Mouse (Mus musculus): Measurements from ENCODE around the gene Pdlim5.
A peak's percentile ranks its signal among the peaks of the same experiment; 100 is the strongest.
"Not testable (repeated sequence)": the region's sequence is repeated elsewhere in the genome, so short reads cannot be mapped to it uniquely, and the experiment has no call there.

The Pdlim5 gene

DNA sequence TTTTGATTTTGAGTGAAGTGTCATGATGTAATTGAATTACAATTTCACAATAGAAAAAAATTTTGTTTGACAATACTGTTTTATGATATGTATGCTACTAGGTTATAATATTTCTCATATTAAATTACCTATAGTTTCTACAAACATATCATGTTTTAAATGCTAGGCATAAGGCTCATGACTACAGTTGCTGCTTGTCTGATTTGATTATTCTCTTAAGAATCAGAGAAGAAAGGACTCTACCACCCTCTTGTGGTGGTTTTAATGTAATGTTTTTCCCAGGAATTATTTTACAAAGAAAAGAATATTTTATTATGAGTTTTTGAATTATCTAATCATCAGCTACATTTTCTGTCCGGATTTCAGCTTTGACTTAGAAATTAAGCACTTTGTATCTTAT, 120.5 kb downstream of the Pdlim5 start:
- no peak for DNase-seq (ENCODE audit: low spot score)

DNA sequence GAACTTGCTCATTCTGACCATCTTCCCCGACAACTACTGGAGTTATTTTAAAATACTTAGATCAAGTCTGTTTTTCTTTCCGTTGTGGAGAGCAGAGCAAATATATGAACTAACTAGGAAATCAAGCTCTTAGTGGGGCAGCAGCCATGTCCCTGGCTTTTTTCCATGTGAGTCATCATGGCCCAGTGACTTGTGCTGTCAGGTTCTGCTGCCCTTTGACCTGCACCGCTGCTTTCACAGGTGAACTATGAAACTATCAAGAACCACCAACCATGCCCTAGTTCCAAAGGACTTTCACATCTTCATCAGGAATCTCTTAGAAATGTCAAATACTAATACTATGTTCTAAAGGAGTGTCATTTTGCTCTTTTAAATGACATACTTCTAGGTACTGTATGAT, 121.0 kb downstream of the Pdlim5 start:
- DNase-seq (ENCODE audit: low spot score), result peak; percentile 27

DNA sequence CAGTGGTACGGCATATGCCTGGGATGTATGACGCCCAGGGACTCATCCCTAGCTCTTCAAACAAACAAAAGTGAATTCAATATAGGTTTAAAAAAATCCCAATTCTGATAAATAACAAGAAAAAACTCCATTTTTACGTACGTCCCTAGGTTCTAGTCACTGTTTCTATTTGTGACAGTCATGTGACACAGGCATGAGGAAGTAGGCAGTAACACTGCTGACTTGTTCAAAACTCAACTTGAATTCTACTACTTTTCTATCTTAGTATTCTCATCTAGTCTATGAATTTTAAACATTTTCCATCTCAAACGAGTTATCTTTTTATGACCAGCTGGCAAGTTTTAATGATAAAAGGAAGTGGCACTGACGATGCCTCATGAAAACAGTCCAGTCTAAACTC, 122.2 kb downstream of the Pdlim5 start:
- no peak for DNase-seq (ENCODE audit: low spot score)

DNA sequence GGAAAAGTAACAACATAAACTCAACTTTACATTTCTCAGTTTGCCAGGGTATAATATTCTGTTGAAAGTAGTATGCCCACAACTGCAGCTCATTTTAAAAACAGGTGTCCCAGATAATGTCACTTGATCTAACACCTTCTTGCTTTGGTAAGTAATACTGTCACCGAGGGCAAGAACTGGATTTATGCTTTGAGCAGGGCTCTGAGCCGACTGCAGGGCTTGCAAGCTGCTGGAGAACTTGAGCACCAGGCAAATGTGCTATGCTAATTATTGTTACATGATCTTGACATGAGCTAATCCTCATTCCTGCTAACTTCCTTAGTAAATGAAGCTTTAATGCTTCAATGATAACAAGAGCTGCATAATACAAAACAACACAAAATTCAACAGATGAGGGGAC, 139.1 kb downstream of the Pdlim5 start:
- DNase-seq (ENCODE audit: low spot score), result no peak

DNA sequence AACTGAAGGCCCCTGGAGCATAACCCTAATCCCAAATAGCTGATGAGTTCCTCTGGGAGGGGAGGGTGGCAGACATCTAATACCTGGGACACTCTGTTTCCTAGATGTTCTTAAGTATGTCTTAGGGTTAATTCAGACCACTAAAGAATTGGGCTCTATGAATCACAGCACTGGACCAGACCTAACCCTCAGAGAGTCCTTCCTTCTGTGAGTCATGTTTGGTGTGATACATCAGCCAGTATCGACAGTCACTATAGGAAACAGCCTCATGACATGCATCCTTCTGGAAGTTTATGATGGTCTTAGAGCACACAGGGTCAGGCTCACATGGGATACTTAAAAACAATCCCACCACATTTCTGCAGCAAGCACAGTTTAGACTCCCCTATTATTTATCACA, 143.4 kb downstream of the Pdlim5 start:
- no peak for DNase-seq (ENCODE audit: low spot score)

DNA sequence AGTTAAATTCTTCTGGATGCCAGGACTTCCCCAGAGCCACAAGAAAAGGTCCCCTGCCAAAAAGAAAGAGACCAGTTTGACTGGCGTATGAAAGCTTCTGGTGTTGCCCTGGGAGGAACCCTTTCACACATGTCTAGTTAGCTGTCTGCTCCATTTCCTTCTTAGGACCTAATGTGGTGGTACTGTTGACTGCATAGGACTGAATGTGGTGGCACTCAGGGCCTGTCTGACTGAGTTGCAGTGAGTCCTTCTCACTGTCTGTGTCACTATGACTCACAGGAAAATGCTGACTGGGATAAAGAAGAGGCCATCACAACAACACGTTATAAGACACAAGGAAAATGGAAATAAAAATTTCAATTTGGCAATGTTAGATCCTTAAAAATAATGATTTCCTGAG, 146.0 kb downstream of the Pdlim5 start:
- no peak for DNase-seq (ENCODE audit: low spot score)

DNA sequence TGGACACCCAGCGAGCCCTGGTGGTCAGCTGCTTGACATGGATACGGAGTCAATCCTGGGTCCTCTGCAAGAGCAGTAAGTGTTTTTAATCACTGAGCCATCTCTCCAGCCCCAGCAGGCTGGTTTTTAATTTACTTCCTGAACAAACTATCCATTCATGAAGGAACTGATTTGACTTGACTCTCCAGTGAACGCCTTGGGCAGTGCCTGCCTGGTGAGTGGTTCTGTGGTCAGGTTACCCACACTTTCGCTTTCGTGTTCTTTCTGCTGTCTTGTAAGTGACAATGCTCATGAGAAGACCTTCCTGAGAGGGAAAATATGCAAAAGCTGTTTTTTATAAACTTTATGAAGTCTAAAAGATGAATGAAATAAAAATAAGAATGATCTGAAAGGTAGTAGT, 152.2 kb downstream of the Pdlim5 start:
- no peak for DNase-seq (ENCODE audit: low spot score)

DNA sequence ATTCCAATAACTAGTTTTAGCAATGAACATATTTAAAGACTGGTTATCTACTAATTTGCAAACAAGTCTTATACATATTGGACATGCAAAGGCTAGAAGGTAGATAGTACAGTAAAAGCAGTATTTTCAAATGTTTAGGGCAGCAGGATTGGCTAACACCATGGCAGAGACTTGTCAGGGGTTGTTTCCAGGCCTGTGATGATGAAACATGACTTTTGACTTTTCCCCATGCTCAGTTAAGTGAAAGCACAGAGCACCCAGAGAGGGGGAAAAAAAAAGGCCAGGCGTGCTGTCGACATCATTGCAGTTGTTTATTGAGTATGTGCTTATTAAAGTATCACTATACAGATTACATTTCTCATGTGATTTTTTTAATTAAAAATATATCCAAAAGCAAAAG, 156.2 kb downstream of the Pdlim5 start:
- no peak for DNase-seq (ENCODE audit: low spot score)

DNA sequence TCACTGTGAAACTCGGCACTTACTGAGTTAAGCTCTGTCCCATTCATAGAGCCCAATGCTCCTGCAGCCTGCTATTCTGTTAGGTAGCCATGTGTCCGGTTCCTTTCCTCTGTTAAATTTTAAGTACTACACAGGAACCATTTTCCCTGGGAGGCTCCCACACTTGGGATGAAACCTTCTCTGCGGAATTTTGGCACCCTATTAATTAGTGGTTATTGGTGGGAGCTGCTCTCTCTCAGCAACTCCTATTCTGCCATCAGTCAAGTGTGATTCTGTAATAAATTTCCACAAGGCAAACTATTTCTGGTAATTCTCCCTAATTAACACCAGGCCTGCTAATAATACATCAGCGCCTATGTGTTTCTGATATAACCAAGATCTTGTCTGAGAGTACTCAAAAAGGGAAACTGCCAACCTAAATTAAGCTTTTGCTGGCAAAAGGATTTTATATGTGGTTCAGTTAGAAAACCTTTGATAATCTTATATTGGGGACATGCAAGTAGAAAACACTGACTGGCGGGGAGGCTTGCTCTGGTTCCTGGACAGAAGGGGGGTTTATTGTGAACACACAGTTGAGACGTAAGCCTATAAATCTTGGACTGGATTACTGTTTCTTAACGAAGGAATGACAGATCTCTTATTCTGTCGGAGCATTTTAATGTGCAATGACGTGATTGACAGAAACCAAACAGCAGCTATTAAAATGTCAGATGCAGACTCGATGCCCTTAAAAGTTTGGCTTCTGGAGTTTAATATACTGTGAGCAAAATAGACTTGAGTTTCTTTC, 157.0 kb downstream of the Pdlim5 start:
- no peak for DNase-seq (ENCODE audit: low spot score)

DNA sequence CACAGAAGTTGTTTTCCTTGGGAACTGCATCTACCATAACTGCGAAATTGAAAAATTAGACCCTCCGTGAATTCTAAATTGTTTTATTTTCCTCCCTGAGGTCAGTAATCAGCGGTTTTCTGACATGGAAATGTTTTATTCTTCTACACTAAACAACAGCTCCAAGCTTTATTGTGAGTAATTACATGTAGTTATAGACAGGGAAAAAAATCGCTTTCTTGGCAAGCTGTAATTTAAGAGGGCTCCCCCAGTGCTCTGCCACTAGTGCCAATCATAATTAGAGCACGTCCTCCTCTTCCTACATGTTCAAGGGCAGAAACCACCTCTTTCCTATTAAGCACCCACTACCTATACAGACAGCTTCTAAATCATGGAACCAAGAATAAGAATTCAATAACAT, 157.9 kb downstream of the Pdlim5 start:
- DNase-seq (ENCODE audit: low spot score), result no peak

DNA sequence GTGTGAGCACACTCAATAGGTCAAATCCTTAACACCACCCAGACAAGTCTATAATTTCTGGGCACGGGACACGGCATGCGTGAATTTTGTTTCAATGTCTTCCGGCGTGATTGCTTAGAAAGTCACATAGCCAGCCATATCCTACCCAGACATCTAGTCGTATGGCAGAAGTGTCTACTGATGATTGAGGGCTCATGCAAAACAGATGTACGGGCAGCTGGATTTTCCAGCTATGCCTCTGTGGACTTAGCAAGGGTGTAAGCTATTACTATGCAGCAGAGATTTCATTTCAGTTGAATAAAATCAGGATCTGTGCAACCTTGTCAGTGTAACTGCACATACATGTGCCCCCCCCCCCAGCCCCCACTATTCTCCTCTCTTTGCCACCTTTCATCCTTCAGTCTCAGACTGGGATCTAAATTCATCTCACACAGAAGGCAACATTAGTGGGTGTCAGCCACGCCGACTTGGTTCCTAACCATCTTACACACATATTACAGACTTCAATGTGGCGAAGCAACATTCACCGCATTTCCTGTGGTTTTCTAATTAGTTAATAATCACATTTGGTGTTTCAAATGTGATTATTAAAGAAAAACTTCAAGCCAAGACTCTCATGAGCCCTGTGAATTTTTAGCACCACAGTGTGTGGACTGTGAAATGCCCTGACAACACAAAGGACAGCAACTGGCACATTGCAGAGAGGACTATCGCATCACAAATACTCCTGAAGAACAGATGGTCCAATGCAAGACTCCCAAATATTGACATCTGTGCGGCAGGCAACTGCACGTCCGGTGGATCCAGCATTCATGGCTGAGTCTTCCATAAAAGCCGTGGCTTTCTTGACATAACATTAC, 161.7 kb downstream of the Pdlim5 start:
- no peak for DNase-seq (ENCODE audit: low spot score)

DNA sequence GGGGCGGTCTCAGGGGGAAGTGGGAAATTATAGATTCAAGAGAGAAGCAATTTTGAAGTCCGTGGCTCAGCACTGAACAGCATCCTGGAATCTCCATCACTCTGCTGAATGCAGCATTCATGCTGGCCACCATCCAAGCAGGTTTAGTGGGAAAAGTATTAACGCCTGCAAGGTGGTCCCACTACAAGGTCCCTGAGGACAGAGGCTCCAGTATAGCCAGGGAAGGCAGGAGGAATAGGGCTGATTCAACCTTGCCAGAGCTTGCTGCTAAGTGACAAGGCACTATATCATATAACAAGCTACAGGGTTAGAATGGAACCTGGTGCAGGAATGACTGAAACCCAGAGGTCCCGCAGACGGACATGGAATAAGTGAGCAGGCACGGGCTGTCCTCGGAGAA, 166.8 kb downstream of the Pdlim5 start:
- no peak for DNase-seq (ENCODE audit: low spot score)

DNA sequence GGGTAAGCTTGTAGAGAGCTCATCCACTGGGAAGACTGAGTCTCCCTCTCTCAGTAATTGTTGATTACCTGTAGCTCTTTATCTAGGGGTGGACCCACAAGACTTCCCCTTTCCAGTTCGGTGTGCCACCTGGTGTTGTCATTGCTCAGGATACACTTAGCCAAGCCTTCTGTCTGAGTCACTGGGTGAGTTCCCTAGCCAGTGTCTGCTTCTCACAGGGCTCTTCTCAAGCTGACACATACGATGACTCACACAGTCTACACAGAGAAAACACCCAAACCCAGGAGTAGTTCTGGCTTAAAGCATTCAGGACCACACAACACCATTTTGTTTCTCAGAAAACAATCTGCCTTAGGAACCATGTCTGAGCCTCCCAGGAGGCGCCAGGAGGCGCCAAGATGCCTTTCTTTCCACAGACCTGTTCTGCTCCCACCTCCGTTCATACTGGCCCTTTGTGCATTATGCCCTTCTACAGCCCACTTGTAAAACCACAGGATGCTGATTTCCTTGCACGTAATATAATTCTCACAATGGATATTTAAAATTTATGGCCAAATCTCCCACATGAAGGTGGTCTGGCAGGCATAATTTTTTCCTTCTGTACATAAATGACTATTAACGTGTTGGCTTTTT, 172.9 kb downstream of the Pdlim5 start:
- no peak for DNase-seq (ENCODE audit: low spot score)

DNA sequence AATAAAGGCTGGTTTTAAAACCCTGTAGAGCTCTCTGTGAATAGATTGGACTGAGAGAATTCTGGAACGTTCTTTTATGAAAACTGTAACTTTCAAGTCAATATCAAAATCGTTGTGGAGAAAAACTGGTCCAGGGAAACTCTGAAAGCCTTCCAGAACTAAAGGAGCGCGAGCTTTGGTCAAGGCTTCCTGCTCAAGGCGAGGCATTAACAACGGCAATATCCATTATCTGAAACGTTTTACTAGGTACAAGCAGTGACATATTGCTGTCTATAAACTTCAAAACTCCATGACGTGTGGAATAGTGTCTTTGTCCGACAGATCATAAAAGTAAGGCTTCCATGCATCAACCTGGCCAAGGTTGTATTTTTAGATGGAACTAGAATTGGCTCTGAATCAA, 175.6 kb downstream of the Pdlim5 start:
- no peak for DNase-seq (ENCODE audit: low spot score)

DNA sequence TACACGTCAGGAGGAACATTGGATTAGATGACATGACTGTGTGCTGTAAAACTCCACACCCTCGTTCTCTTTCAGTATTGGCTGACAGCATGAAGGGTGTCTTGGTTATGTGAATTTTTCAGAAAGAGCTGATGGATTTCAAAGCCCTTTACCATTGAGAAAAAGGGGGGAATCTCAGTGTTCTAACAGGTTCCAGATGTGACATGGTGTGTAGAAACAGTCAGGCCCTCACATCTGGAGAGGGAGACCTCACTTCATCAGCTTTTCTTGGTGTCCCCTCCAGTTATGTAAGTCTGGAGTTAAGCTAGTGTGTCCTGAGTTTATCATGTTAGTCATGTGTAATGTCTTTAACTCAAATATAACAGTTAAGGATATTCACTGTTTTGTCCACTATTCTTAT, 182.7 kb downstream of the Pdlim5 start:
- DNase-seq (ENCODE audit: low spot score), result no peak

DNA sequence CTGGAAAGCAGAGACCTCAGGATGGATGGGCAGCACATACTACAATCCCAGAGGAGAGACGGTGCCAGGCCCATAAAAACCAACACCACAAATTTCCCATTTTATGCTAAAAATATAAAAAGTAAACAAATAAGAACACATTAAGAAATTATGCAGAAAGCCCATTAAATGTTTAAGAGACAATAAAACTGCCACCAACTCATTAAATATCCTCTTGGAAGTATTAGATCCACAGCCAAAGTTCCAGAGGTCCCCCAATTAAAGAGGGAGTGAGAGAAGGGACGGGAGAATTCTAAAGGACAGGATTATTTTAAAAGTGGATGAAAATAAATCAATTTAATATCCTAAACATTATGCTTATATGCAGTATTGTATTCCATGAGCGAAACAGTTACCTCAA, 183.3 kb downstream of the Pdlim5 start:
- DNase-seq (ENCODE audit: low spot score), result no peak

DNA sequence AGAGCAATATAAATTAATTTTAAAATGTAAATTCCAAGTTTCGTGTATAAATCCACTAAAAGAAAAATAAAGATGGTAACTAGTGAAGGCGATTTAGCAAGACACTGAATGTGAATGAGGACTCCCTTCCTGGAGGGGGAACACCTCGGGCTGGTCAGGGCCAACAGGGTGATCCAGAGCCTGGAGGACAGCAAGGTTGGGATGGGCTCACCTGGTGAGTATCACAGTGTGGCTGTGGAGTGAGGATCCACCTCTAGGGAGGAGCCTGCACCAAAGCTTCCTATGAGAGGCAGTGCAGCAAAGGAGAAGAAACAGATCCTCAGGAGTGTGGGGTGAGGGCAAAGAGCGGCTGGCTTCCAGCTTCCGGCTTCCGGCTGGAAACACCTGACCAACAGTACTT, 185.5 kb downstream of the Pdlim5 start:
- no peak for DNase-seq (ENCODE audit: low spot score)

DNA sequence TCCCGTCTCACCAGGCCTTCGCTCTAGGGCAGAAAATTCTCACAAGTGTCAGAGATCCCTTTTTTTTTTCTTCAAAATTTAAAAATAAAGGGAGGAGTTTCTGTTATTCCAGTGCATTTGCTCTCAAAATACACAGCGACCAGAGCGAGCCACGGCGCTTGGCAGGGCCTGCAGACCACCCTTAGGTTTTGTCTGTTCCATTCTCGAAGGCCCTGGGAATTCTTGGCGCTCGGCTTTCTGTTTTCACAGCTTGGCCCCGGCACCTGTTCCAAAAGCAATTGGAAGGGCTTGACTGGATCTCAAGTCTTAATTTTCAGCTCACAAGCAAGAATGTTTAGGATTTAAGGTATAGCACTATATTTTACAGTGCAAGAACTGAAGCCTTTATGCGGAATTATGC, 186.4 kb downstream of the Pdlim5 start:
- DNase-seq (ENCODE audit: low spot score), result no peak

DNA sequence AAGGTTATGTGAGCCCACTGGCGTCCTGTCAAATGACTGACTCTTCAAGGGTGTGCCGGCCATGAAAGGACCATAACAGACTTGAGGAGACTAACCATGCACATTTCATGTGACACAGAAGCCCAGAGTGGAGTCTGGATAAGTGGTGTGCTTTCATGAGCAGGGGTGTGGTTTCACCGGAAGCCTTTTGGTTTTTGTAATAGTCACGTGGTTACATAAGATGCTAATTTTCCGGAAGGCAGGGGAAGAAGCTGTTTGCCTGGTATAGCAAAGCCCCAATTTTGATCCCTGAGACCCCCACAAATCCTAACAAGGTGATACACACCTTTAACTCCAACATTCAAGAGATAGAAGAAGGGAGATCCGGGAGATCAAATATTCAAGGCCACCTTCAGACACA, 188.0 kb downstream of the Pdlim5 start:
- DNase-seq (ENCODE audit: low spot score), result no peak

DNA sequence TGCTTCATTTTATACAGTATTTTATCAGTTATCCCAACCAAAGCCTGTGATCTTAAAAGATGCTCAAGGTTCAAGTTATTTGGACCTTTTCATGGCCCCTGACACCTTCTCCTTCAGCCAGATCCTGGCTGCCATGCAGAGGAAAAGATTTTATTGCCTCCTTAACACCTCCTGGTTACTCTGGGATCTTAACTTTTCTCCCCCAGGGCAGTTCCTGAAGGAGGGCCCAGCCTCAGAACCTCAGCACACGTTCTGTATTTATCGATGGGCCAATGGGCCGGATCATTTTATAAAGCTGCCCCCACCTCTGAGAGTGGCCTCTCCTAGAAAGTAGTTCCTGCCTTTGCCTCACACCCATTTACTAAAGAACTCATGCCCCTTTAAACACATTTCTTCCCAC, 189.2 kb downstream of the Pdlim5 start:
- DNase-seq (ENCODE audit: low spot score), result no peak

DNA sequence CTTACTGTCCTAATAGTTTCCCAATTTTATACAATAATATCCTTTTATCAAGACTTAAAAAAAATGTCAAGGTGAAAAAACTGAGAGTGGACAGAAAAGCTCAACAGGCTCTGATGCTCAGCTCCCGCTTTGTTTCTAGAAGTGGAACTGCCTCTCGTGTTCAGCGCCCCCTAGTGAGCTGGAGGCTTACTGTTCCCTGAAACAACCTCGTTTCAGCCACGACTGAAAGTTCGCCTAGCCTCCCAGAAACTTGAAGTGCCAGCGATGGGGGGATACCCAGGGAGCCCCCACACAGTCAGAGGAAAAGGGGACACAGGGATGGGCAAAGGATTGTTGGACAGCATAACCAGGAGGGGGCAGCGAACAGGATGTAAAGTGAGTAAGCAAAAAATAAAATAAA, 199.4 kb downstream of the Pdlim5 start:
- DNase-seq (ENCODE audit: low spot score), result no peak

DNA sequence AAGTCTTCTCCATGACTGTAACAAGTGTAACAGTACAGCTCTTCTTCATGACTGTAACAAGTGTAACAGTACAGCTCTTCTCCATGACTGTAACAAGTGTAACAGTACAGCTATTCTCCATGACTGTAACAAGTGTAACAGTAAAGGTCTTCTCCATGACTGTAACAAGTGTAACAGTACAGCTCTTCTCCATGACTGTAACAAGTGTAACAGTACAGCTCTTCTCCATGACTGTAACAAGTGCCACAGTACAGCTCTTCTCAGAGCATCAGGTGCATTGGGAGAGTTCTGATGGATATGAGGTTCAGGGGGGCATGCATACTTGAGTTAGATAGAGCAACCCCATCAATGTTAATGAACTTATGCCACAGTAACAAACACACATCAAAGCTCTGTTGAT, 203.9 kb downstream of the Pdlim5 start:
- not testable (repeated sequence) for DNase-seq (ENCODE audit: low spot score)

Measured in yolk sac, embryonic 10.5 days (tissue).